Comparison of ENCODE assay signal across 25 mouse cellular contexts in genomic region chr6:55634662-55635061, GRCm38 (mm10). TPM values are rescaled to one million over a fixed set of nuclear protein-coding genes. Genes with fewer than 3 reads are reported as not detected.
DNase-seq lines count a peak whose midpoint lies in the region; ATAC-seq lines count a peak whose summit lies in the region.
"Had no signal": no experiment of that assay in that cellular context is flagged by ENCODE, and none has a peak within 500 bp of the region (broad histone marks: within the 10 kb centered on the region; RNA-seq: fewer than 3 reads in every experiment).

No protein-coding gene starts in this region.

- no peak overlapping the region for H3K4me3 ChIP-seq in liver, embryonic 15.5 days (replicated peaks)
- H3K4me3 ChIP-seq: embryonic facial prominence, embryonic 13.5 days; forebrain, embryonic 10.5 days; heart, embryonic 10.5 days; hindbrain, embryonic 13.5 days had no signal

- H3K4me1 ChIP-seq in liver, embryonic 15.5 days (replicated peaks), result 0 out of 2 replicates have a peak, but pooled peaks cover 5% of the 10 kb centered on the region
- H3K4me1 ChIP-seq: embryonic facial prominence, embryonic 13.5 days; forebrain, embryonic 10.5 days; heart, embryonic 10.5 days; hindbrain, embryonic 13.5 days had no signal

- no peaks in the 10 kb centered on the region for H3K9me3 ChIP-seq in liver, embryonic 15.5 days (replicated peaks)
- H3K9me3 ChIP-seq: embryonic facial prominence, embryonic 13.5 days; forebrain, embryonic 10.5 days; heart, embryonic 10.5 days; hindbrain, embryonic 13.5 days had no signal

- 11% methylated on average over 1 of the region's 1 CpGs for WGBS in liver, embryonic 15.5 days (ENCODE audit: insufficient replicate concordance)

- H3K36me3 ChIP-seq in liver, embryonic 15.5 days (replicated peaks), result no peaks in the 10 kb centered on the region
- H3K36me3 ChIP-seq: embryonic facial prominence, embryonic 13.5 days; forebrain, embryonic 10.5 days; heart, embryonic 10.5 days; hindbrain, embryonic 13.5 days had no signal

- H3K27me3 ChIP-seq in liver, embryonic 15.5 days, result no peaks in the 10 kb centered on the region
- H3K27me3 ChIP-seq: CH12.LX; hindbrain, embryonic 13.5 days had no signal

- no peak overlapping the region for H3K4me2 ChIP-seq in liver, embryonic 15.5 days
- H3K4me2 ChIP-seq: embryonic facial prominence, embryonic 13.5 days; hindbrain, embryonic 13.5 days had no signal

- H3K27ac ChIP-seq in liver, embryonic 15.5 days (replicated peaks), result no peak overlapping the region
- H3K27ac ChIP-seq: embryonic facial prominence, embryonic 13.5 days; forebrain, embryonic 10.5 days; heart, embryonic 10.5 days; hindbrain, embryonic 13.5 days; hindbrain, postnatal 0 days had no signal

- peak; percentile 66; the same call in 1 of the 2 replicates for ATAC-seq in common myeloid progenitor, adult 5-6 weeks (replicated peaks; ENCODE audit: low read depth, poor library complexity, severe bottlenecking)
- ATAC-seq in erythroid progenitor cell, adult 5-6 weeks (replicated peaks; ENCODE audit: low FRiP score, poor library complexity, severe bottlenecking), result 0 out of 2 replicates have a peak, but pooled peaks have one; percentile 10
- peak; percentile 78 for ATAC-seq in liver, embryonic 15.5 days (ENCODE audit: insufficient read depth)
- ATAC-seq in megakaryocyte-erythroid progenitor cell, adult 5-6 weeks (replicated peaks; ENCODE audit: low FRiP score, low TSS enrichment, poor library complexity, severe bottlenecking), result peak; percentile 99
- ATAC-seq: activated CD4-positive, CD25-positive, alpha-beta regulatory T cell, adult 4 months; forebrain, embryonic 14.5 days; hindbrain, postnatal 0 days; Patski had no signal

- H3K9ac ChIP-seq in liver, embryonic 15.5 days, result no peak overlapping the region
- H3K9ac ChIP-seq: embryonic facial prominence, embryonic 13.5 days; hindbrain, embryonic 13.5 days had no signal

- DNase-seq in thymus, adult 18-20 months, result no peak
- DNase-seq in embryo, embryonic 11 days, result no peak
- DNase-seq: adrenal gland, postnatal 25 days; cerebellum, adult 2 months; cerebellum, postnatal 10 days; gastrocnemius, postnatal 36 days; heart, adult 18-20 months; heart, postnatal 10 days had no signal

RNA-seq across cellular contexts. Expression of gene Neurod6, which starts 46.4 kb away (rescaled TPM):
- not detected in 2 replicates for total RNA-seq in common myeloid progenitor, adult 5-6 weeks (2017)
- not detected in 2 replicates for total RNA-seq in erythroid progenitor cell, adult 5-6 weeks (2015; ENCODE audit: low replicate concordance)
- not detected in 2 replicates for total RNA-seq in erythroid progenitor cell, adult 5-6 weeks (2017; ENCODE audit: low replicate concordance)
- polyA plus RNA-seq in liver, embryonic 15.5 days (2015; fragmentation: Nextera tagmentation; extraction: Ambion mirVana), result 0.06 and 0.10 TPM in 2 replicates
- total RNA-seq in megakaryocyte-erythroid progenitor cell, adult 5-6 weeks (2014; fragmentation: Nextera tagmentation), result not detected in 2 replicates
- total RNA-seq in megakaryocyte-erythroid progenitor cell, adult 5-6 weeks (2017), result not detected in 2 replicates
- total RNA-seq: adrenal gland, adult 18-20 months; adrenal gland, postnatal 25 days; CH12.LX; gastrocnemius, adult 8-10 months; gastrocnemius, postnatal 36 days; heart, adult 18-20 months; heart, postnatal 10 days; hematopoietic stem cell, adult 5-6 weeks had no signal
- polyA plus RNA-seq: activated CD4-positive, CD25-positive, alpha-beta regulatory T cell, adult 4 months; heart, embryonic 10.5 days; heart, embryonic 14.5 days; Patski had no signal

Comparison
In these comparisons a context has a peak if more than half of its experiments do, and no peak if none do; other contexts are left out.
1. ATAC-seq: peak in every context shown above with its lines; median percentile 99 in megakaryocyte-erythroid progenitor cell, adult 5-6 weeks; 78 in liver, embryonic 15.5 days; 66 in common myeloid progenitor, adult 5-6 weeks; 10 in erythroid progenitor cell, adult 5-6 weeks.